Mouse (Mus musculus) bone marrow macrophage, adult 2 months (primary cell): ENCODE data around the gene Gfod1.

Experiments
- CTCF ChIP-seq: IDR thresholded peaks from 2 replicates; pipeline ENCODE4 v1.5.1; 2012; ENCODE audit warnings: low read depth, mild to moderate bottlenecking, low read length, moderate library complexity
- POLR2A ChIP-seq: IDR thresholded peaks from 2 replicates; pipeline ENCODE4 v1.6.1; 2012; ENCODE audit warnings: mild to moderate bottlenecking, low read depth, low read length, borderline replicate concordance

- TF ChIP-seq CTCF (no peak), POLR2A (no peak)
Observed at GRCm38 (mm10) chr13:43273906-43274305, 30.1 kb downstream of the Gfod1 start.
